Mouse (Mus musculus): ENCODE measurements around the gene Taf12.
A peak's percentile ranks its signal among the peaks of the same experiment; 100 is the strongest.

DNA sequence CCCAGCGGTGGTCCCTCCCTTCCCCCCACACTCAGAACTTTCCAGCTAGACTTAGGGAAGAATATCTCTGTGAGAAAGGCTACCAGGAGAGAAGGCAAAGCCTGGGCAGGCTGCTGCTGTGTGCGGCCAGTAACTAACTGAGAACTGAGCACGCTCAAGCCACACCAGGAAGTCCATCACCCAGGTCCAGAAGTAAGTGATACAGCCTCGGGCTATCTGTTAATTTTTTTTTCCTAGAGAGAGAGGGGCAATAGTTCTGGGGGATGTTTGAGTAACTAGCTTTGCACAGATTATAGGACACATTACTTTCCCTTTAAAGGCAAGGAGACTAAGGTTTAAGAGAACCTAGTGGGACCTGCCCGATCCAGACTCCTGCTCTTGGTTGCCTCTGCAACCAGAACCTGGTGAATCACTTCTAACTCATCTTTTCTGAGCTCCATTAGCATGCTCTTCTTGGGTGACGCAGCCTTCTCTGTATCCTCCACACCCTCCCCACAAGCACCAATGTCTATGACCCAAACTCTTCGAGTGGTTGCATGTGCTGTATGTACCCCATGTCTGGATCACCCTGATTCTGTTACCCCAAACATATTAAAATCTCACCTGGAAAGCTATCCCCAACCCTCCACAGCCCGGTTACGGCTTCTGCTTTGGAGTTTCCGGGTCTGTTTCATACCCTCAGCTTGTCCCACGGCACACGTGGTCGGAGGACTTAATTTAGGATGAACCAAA lies 70.4 kb downstream of the Taf12 start:
- TF ChIP-seq CTCF (IDR thresholded peaks at IDR 0.05; ENCODE audit: control insufficient read depth, insufficient read depth, insufficient replicate concordance, low read depth, low read length) (no peak), POLR2A (IDR thresholded peaks at IDR 0.05; ENCODE audit: control insufficient read depth, low read depth, low read length) (0 out of 2 replicates have a peak, but pooled peaks have one; percentile 15)
